8 mouse cellular contexts compared by ENCODE assay signal in genomic region chr3:90475151-90475830, GRCm38 (mm10). TPM values are rescaled to one million over a fixed set of nuclear protein-coding genes. Genes with fewer than 3 reads are reported as not detected.
A peak's percentile ranks its signal among the peaks of the same experiment; 100 is the strongest.
DNase-seq lines count a peak whose midpoint lies in the region; ATAC-seq and TF ChIP-seq lines count a peak whose summit lies in the region.

No protein-coding gene starts in this region.

- WGBS in lung, adult 2 months = 33% methylated on average over 16 of the region's 16 CpGs
- 36% methylated on average over 15 of the region's 16 CpGs for WGBS in hindbrain, postnatal 0 days
- 38% methylated on average over 15 of the region's 16 CpGs for WGBS in midbrain, postnatal 0 days

- TF ChIP-seq CTCF in lung, adult 2 months (IDR thresholded peaks at IDR 0.05; ENCODE audit: insufficient read depth, low read length) = no peak
- TF ChIP-seq CTCF in hindbrain, postnatal 0 days (IDR thresholded peaks at IDR 0.05; ENCODE audit: low read depth) = no peak
- no peak for TF ChIP-seq CTCF in midbrain, postnatal 0 days (IDR thresholded peaks at IDR 0.05)

- ATAC-seq in hindbrain, postnatal 0 days = peak; percentile 38
- ATAC-seq in midbrain, postnatal 0 days (ENCODE audit: low FRiP score) = peak; percentile 24

- intact Hi-C loops in gastrocnemius, postnatal 36 days (cut with DNase I) = no loop called here

- peak overlapping the region; percentile 47 for H3K4me2 ChIP-seq in hindbrain, postnatal 0 days (ENCODE audit: low read depth, low read length)
- peak overlapping the region; percentile 29; the same call in 1 of the 2 replicates for H3K4me2 ChIP-seq in midbrain, postnatal 0 days (ENCODE audit: low read depth, low read length, poor library complexity, severe bottlenecking)

- no peak overlapping the region for H3K9ac ChIP-seq in hindbrain, postnatal 0 days (replicated peaks; ENCODE audit: low read length)
- no peak overlapping the region for H3K9ac ChIP-seq in midbrain, postnatal 0 days (replicated peaks; ENCODE audit: low read length, poor library complexity, severe bottlenecking)

- peaks cover 5% of the 10 kb centered on the region for H3K4me1 ChIP-seq in lung, adult 2 months (ENCODE audit: control insufficient read depth, insufficient read depth, low read length)
- no peaks in the 10 kb centered on the region for H3K4me1 ChIP-seq in hindbrain, postnatal 0 days (ENCODE audit: insufficient read depth, low read length)
- H3K4me1 ChIP-seq in midbrain, postnatal 0 days (ENCODE audit: insufficient read depth, low read length) = no peaks in the 10 kb centered on the region

- H3K27ac ChIP-seq in hindbrain, postnatal 0 days = no peak overlapping the region
- no peak overlapping the region for H3K27ac ChIP-seq in midbrain, postnatal 0 days (ENCODE audit: low read depth, low read length)

- H3K36me3 ChIP-seq in hindbrain, postnatal 0 days (ENCODE audit: insufficient read depth, low read length) = peaks cover 2% of the 10 kb centered on the region; the same call in 1 of the 2 replicates
- H3K36me3 ChIP-seq in midbrain, postnatal 0 days (ENCODE audit: insufficient read depth, low read length) = no peaks in the 10 kb centered on the region

- no peak for TF ChIP-seq POLR2A in lung, adult 2 months (IDR thresholded peaks at IDR 0.05; ENCODE audit: borderline replicate concordance, extremely low read depth, low read depth, low read length)

- peak overlapping the region; percentile 31 for H3K4me3 ChIP-seq in lung, adult 2 months (replicated peaks; ENCODE audit: extremely low read depth, low read depth, low read length)
- peak overlapping the region; percentile 33 for H3K4me3 ChIP-seq in hindbrain, postnatal 0 days (ENCODE audit: low read length)
- H3K4me3 ChIP-seq in midbrain, postnatal 0 days (ENCODE audit: low read depth, low read length) = peak overlapping the region; percentile 91

- H3K27me3 ChIP-seq in hindbrain, postnatal 0 days (ENCODE audit: insufficient read depth, low read length) = no peaks in the 10 kb centered on the region
- H3K27me3 ChIP-seq in midbrain, postnatal 0 days (ENCODE audit: insufficient read depth, low read length) = no peaks in the 10 kb centered on the region

- DNase-seq in lung, adult 2 months = no peak
- DNase-seq in lung, postnatal 10 days = no peak
- DNase-seq in cerebellum, postnatal 14 days = peak; percentile 12 to 30
- DNase-seq in hindbrain, postnatal 0 days (ENCODE audit: low spot score) = no peak
- no peak for DNase-seq in midbrain, postnatal 0 days (ENCODE audit: low spot score)
- no peak for DNase-seq in c-Kit-positive CD71-positive TER-119-positive erythroid progenitor cells, embryonic 14.5 days (ENCODE audit: low spot score)
- no peak for DNase-seq in testis, postnatal 10 days (ENCODE audit: low spot score)
- no peak for DNase-seq in gastrocnemius, postnatal 36 days

- no peaks in the 10 kb centered on the region for H3K9me3 ChIP-seq in hindbrain, postnatal 0 days (ENCODE audit: low read length)
- H3K9me3 ChIP-seq in midbrain, postnatal 0 days (ENCODE audit: low read length) = no peaks in the 10 kb centered on the region

RNA-seq across cellular contexts. Expression of gene Ilf2, which starts 0.6 kb away (rescaled TPM):
- polyA plus RNA-seq in lung, adult 2 months (2012; rRNA removed) = 13.2 and 22.3 TPM in 2 replicates
- 111 and 119 TPM in 2 replicates for total RNA-seq in hindbrain, postnatal 0 days (2014; rRNA removed)
- polyA plus RNA-seq in hindbrain, postnatal 0 days (2015; fragmentation: Nextera tagmentation; extraction: Ambion mirVana) = 177 and 178 TPM in 2 replicates
- total RNA-seq in midbrain, postnatal 0 days (2014; rRNA removed) = 136 and 147 TPM in 2 replicates
- polyA plus RNA-seq in midbrain, postnatal 0 days (2015; fragmentation: Nextera tagmentation; extraction: Ambion mirVana) = 177 and 182 TPM in 2 replicates
- 10 to 100 TPM; 23.8 to 25.4 TPM for total RNA-seq in gastrocnemius, postnatal 36 days (2021)

RNA-seq across cellular contexts. Expression of gene Npr1, which starts 9.6 kb away (rescaled TPM):
- polyA plus RNA-seq in lung, adult 2 months (2012; rRNA removed) = 162 and 199 TPM in 2 replicates
- 3.5 and 6.2 TPM in 2 replicates for total RNA-seq in hindbrain, postnatal 0 days (2014; rRNA removed)
- 2.8 TPM in 2 replicates for polyA plus RNA-seq in hindbrain, postnatal 0 days (2015; fragmentation: Nextera tagmentation; extraction: Ambion mirVana)
- total RNA-seq in midbrain, postnatal 0 days (2014; rRNA removed) = 4.0 and 4.1 TPM in 2 replicates
- 1.5 and 2.0 TPM in 2 replicates for polyA plus RNA-seq in midbrain, postnatal 0 days (2015; fragmentation: Nextera tagmentation; extraction: Ambion mirVana)
- 1 to 10 TPM; 5.7 to 6.1 TPM for total RNA-seq in gastrocnemius, postnatal 36 days (2021)

RNA-seq across cellular contexts. Expression of gene Snapin, which starts 15.5 kb away (rescaled TPM):
- 29.0 and 47.3 TPM in 2 replicates for polyA plus RNA-seq in lung, adult 2 months (2012; rRNA removed)
- total RNA-seq in hindbrain, postnatal 0 days (2014; rRNA removed) = 49.7 and 52.0 TPM in 2 replicates
- polyA plus RNA-seq in hindbrain, postnatal 0 days (2015; fragmentation: Nextera tagmentation; extraction: Ambion mirVana) = 102 and 106 TPM in 2 replicates
- 41.2 and 51.9 TPM in 2 replicates for total RNA-seq in midbrain, postnatal 0 days (2014; rRNA removed)
- 93.5 and 97.2 TPM in 2 replicates for polyA plus RNA-seq in midbrain, postnatal 0 days (2015; fragmentation: Nextera tagmentation; extraction: Ambion mirVana)
- 10 to 100 TPM; 58.8 to 68.7 TPM for total RNA-seq in gastrocnemius, postnatal 36 days (2021)

RNA-seq across cellular contexts. Expression of gene Chtop, which starts 34.0 kb away (rescaled TPM):
- polyA plus RNA-seq in lung, adult 2 months (2012; rRNA removed) = 38.6 and 48.4 TPM in 2 replicates
- 210 and 220 TPM in 2 replicates for total RNA-seq in hindbrain, postnatal 0 days (2014; rRNA removed)
- polyA plus RNA-seq in hindbrain, postnatal 0 days (2015; fragmentation: Nextera tagmentation; extraction: Ambion mirVana) = 162 and 165 TPM in 2 replicates
- 233 and 254 TPM in 2 replicates for total RNA-seq in midbrain, postnatal 0 days (2014; rRNA removed)
- 154 and 163 TPM in 2 replicates for polyA plus RNA-seq in midbrain, postnatal 0 days (2015; fragmentation: Nextera tagmentation; extraction: Ambion mirVana)
- 10 to 100 TPM; 84.4 to 90.1 TPM for total RNA-seq in gastrocnemius, postnatal 36 days (2021)

RNA-seq across cellular contexts. Expression of gene S100a1, which starts 38.9 kb away (rescaled TPM):
- 149 and 169 TPM in 2 replicates for polyA plus RNA-seq in lung, adult 2 months (2012; rRNA removed)
- 27.7 and 28.1 TPM in 2 replicates for total RNA-seq in hindbrain, postnatal 0 days (2014; rRNA removed)
- 88.9 and 93.6 TPM in 2 replicates for polyA plus RNA-seq in hindbrain, postnatal 0 days (2015; fragmentation: Nextera tagmentation; extraction: Ambion mirVana)
- total RNA-seq in midbrain, postnatal 0 days (2014; rRNA removed) = 16.4 and 27.5 TPM in 2 replicates
- polyA plus RNA-seq in midbrain, postnatal 0 days (2015; fragmentation: Nextera tagmentation; extraction: Ambion mirVana) = 54.2 and 59.9 TPM in 2 replicates
- 100 to 1,000 TPM; 120 to 124 TPM for total RNA-seq in gastrocnemius, postnatal 36 days (2021)

Comparison
In these comparisons a context has a peak if more than half of its experiments do, and no peak if none do; other contexts are left out.
1. DNase-seq: peak in cerebellum, postnatal 14 days (2 of 2); none in lung, adult 2 months (single experiment), lung, postnatal 10 days (single experiment), hindbrain, postnatal 0 days (single experiment), midbrain, postnatal 0 days (single experiment), c-Kit-positive CD71-positive TER-119-positive erythroid progenitor cells, embryonic 14.5 days (single experiment), testis, postnatal 10 days (single experiment) and gastrocnemius, postnatal 36 days (0 of 2).
2. H3K4me3 ChIP-seq: peak in every context shown above with its lines; median percentile 91 in midbrain, postnatal 0 days; 33 in hindbrain, postnatal 0 days; 31 in lung, adult 2 months.